Mouse (Mus musculus) embryo, embryonic 11 days (tissue): ENCODE measurements around the gene Dnal4.
"Not testable (repeated sequence)": the region's sequence is repeated elsewhere in the genome, so short reads cannot be mapped to it uniquely, and the experiment has no call there.

Experiments
- DNase-seq: peaks from one replicate; pipeline ENCODE4 v3.0.0-alpha.2; 2015

Dnal4 gene

GRCm38 (mm10) chr15:79777749-79778148 lies at the start of gene Dnal4:
Gene Dnal4, minus strand, starts transcription at chr15:79777849.
- DNase-seq = no peak

DNA sequence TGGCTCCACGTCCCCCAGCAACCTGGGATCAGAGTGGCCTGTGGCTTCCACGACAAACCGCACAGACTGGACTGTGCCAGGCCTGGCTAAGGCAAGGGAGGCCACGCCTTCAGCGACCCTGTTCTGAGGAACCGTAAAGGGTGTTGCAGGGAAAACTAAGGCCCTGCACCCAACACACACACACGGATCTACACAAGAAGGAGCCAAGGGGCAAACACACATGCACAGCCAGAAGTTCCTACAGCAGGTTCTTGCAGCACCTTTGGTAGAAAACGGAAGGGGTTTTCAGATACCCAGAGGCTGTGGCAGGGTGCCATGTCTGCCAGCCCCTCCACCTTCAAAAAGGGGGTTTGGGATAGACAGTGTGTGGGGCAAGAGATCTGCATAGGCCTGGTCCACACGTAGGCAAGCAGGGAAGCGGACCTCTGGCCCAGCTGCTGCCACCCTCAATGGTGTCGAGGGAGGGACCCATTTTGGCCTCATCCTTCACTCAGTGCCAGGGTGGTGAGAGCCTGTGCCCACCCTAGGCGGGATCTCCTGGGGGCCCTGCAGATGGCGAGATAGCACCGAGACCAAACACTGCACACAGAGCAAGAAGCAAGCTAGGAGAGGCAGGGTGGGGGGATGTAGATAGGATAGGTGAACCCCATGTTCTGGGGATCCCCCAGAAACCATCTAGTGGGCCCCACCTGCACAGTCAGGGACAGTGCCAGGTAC lies 49.6 kb upstream of the Dnal4 start:
- DNase-seq = no peak

DNA sequence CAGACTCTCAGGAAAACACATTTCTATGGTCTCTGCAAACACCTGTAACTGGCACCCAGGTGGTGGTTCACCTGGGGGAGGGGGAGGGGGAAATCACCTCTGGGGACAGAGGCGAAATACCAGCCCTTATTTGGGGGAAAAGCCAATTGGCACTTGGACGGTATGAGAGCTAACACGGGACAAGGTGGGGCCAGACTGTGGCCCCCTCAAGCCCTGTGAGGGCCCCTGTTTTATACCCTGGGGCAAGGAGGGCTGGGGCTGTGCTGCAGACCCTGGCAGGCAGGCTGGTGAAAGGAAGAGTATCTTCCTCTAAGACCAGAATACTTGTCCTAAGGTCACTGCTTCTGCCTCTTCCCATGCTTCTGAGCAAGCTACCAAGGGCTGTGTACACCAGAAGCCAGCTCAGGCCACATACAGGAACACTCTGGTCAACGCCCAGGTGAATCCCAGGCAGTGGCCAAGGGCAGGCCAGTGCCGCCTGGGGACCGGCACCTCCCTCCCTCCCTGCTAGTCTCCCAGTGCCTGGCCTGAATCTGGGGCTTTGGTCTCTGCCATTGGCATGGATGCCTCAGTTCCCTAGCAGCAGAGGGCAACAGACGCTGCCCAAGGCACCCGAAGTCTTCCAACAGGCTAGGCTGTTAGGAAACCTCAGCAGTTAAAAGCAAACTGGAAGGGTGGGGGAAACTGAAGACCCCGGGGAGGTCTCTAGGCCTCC lies 48.7 kb upstream of the Dnal4 start:
- no peak for DNase-seq

DNA sequence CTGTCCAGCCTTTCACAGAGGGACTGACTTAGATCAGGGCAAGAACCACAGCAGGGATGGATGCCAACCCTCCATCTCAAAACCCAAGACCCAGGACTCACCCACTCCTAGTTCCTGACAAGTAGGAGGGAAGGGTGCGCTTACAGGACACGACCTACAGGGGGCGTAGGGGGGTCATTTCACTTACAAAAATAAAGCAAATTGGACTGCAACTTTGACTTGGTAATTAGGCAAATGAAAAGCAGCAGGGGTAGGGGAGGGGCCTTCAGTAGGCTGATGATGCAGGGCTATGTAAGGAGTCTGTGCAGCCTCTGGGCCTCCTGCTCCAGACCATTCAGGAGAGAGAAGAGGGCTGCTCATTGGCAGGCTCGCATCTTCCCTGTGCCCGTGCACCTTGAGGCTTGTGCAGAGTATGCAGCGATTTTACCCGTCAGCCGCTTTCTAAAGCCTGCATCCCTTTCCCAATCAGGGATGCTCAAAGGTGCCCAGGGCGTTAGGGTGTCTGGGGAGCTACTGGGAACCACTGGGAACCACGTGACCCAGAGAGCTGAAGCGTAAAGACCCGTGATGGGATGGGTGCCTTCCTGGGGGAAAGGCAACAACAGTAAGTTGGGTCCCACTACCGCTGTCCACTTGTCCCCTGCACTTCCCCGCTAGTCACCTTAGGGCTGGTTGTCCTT lies 47.6 kb upstream of the Dnal4 start:
- DNase-seq = no peak

- DNase-seq = no peak
Observed at GRCm38 (mm10) chr15:79823588-79824280, 46.1 kb upstream of the Dnal4 start.

DNA sequence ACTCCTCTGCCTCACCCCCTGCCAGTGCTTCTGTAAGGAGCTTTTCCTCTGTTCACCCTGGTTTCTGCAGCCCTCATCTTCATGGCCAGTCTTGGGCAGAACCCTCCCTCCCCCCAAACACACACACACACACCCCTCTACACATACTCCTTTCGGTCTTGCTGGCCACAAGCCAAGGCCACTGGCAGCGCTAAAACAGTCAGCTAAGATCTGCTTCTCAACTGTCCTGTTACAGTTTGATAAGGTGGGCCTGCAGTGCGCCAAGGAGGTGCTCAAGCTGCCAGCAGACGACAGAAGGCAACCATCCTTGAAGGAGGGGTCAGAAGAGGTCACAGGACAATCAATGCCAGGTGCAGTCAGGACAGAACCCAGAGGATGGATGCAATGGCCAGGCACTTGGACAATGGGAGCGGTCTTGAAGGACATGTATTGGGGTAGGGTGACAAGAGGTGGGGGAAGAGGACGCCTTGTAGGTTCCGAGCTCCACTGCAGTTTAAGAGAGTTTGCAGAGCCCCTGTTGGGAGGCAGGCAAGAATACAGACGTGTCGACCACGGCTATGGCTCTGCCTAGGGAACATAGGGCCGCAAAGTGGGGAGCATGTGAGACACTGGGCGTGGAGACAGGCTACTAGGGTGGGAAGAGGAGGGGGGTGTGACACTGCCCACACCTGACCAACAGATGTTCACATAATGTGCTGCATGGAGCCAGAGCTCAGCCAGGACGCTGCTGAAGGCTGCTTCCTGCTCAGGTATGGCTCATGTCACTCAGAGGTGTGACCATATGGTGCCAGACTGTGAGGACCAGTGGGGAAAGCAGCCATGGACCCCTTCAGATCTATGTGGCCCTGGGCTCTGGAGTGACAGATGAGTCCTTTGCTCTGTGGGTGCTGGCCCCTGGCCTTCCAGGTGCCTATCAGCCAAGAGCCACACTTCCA lies 44.9 kb upstream of the Dnal4 start:
- no peak for DNase-seq

DNA sequence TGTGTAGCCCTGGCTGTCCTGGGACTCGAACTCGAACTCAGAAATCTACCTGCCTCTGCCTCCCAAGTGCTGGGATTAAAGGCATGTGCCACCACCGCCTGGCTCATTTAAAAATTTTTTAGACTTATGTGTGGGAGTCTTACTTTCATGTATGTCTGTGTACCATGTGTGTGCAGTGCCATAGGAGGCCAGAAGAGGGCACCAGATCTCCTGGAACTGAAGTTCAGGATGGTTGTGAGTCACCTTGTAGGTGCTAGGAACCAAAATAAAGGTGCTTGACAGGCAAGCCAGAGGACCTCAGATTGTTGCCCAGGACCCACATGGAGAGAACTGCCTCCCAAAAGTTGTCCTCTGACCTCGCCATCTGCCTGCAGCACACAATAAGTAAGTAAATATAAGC lies 40.7 kb upstream of the Dnal4 start:
- DNase-seq = no peak

DNA sequence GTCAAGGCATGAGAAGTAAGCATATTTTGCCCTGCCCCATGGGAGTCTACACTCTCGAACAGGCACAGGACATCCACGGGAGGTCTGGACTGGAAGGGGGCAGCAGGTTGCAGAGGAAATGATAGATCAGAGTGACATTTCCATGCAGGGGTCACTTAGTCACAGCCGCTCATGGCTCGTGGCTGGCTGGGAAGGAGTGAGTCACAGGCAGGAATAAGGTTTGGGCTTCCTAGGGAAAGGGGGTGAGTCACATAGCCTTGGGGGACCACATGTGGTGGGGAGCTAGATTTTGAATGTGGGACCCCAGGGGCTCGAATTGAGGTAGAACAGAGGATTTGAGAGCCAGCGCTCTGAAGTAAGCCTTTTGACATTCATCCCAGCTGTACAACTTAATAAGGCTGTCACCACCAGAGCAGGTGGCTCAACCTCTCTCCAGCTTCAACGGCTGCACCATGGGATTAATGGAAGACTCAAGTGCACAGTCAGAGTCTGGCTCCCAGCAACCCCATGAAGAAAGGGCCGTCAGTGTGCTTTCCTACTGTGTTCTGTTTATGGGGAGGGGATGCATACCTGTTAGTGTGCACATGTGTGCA lies 36.1 kb upstream of the Dnal4 start:
- no peak for DNase-seq

DNA sequence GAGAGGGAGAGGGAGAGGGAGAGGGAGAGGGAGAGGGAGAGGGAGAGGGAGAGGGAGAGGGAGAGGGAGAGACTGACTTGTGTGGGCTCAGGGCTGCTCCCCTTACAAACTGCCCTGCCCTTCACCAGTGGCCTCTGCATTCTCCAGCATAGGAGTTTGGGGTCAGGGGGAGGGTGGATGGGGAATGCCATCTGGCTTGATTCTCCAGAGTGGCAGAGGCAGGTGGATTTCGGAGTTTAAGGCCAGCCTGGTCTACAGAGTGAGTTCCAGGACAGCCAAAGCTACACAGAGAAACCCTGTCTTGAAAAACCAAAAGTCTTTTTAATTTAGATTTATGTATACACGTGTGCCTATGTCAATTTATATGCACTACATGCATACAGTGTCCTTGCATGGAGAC lies 35.2 kb upstream of the Dnal4 start:
- not testable (repeated sequence) for DNase-seq

GRCm38 (mm10) chr15:79810997-79811396 lies 33.3 kb upstream of the Dnal4 start:
- DNase-seq = no peak

DNA sequence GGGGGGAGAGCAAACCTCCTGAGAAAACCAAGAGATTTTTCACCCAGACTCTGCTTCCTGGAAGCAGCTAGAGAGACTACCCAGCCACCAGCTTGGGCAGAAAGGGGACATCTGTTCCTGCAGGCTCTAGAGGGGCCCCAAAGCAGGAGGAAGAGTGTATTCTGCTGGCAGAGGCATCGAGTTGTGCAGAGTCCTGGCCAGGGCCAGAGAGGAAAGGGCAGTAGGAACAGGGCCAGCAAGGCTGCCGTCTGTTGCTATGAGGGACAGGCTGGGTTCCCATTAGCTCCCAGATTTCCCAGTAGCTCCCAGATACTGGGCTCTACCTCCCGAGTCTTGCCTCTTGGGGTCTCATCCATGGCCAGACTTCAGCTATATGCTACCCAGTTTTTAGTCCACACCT lies 32.4 kb upstream of the Dnal4 start:
- DNase-seq = no peak

GRCm38 (mm10) chr15:79808658-79809057 lies 31.0 kb upstream of the Dnal4 start:
- DNase-seq = no peak

DNA sequence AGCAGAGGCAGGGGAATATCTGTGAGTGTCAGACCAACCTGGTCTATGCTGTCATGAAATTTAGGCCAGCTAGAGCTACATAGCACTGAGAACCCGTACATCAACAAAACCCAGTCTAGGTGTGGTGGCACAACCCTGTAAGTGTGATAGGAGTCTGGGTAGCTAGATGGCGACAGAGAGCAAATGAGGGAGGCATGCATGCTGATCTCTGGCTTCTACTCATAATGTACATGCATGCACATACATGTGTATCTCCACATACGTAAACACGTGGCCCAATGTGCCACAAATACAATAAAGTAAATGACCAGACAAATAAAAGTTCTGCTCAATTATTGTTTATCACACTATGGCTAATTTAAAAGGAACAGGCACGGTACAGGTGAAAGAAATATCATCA lies 30.5 kb upstream of the Dnal4 start:
- peak; percentile 67 for DNase-seq

DNA sequence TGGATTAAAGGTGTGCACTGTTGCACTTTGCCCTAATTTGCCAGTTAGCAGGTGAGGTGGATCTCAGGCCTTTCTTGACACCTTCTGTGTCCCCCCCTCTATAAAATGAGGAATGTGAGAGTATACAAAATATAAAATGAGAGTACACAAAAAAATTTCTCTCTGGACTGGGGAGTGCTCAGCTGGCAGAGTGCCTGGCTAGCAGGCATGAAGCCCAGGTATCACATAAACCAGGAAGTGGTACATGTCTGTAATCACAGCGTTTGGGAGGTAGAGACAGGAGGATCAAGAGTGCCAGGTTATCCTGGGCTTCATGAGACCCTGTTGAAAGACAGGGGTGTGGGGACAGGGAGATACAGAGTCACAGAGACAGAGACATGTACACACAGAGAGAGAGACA lies 29.4 kb upstream of the Dnal4 start:
- no peak for DNase-seq

- DNase-seq = no peak
Observed at GRCm38 (mm10) chr15:79805246-79805645, 27.6 kb upstream of the Dnal4 start.

DNA sequence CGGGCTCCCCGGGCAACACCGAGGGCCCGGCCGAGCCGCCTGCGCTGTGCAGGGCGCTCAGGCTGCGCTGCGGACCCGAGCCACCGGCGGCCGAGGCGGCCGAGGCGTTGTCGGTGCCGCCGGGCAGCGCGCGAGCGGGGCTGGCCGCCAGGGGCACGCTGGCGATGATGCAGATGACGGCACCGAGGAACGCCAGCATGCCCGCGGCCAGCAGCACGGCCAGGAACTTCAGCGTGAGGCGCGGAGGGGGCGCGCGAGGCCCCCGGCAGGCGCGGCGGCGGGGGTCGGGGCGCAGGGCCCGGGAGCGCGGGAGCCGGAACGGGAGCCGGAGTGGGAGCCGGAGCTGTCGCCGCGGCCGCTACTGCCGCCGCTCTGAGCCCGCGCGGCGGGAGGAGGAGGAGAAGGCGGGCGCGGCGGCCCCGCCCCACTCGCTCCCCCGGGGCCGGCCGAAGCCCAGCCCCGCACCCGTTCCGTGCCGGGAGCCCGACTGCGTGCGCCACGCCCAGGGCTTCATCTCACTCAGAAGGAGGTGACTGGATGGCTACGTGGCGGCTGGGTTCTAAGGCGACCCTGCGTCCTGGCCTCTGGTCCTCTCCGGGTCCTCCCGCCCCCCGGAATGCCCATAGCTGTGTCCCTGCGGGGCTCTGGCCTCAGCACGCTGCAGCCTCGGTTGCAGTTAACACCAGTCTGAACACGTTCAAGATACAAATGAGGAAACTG lies 26.9 kb upstream of the Dnal4 start, which contains the start of gene Nptxr:
TSS of gene Nptxr (minus strand) at position 415 of the 720 bp plus-strand sequence.
- peak; percentile 77 for DNase-seq

- peak; percentile 67 for DNase-seq
Observed at GRCm38 (mm10) chr15:79803533-79804351, 26.1 kb upstream of the Dnal4 start.

- DNase-seq = no peak
Observed at GRCm38 (mm10) chr15:79802304-79802703, 24.7 kb upstream of the Dnal4 start.

DNA sequence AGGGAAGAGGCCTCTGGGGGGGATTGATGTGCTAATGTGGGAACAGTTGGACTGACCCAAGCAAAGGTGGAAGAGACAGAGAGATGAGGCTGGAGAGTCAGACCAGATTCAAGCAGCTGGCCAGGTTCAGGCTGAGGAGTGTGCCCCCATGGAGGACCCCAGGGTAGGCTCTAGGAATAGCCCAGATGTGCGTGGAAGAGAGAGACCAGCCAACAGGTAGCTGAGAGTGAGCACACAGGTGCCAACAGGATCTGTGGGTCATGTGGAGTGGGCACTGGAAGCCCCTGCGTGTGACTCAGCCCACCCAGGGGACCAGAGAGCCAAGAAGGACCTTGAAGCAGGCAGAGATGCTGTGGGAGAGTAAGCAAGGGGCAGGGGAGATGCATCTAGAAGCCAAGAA lies 24.0 kb upstream of the Dnal4 start:
- no peak for DNase-seq

- no peak for DNase-seq
Observed at GRCm38 (mm10) chr15:79800701-79801100, 23.1 kb upstream of the Dnal4 start.
